Mouse (Mus musculus) G1E (cell line): ENCODE data around the gene Gimap1.

Experiments
- CTCF ChIP-seq: IDR thresholded peaks from 2 replicates; pipeline ENCODE4 v1.5.1; 2012; ENCODE audit warnings: low read depth, low read length, inconsistent platforms, mixed read lengths
- GATA1 ChIP-seq: IDR thresholded peaks from 2 replicates; pipeline ENCODE4 v1.6.1; 2012; ENCODE audit warnings: borderline replicate concordance, low read length, inconsistent platforms, mixed read lengths
- POLR2AphosphoS5 ChIP-seq: IDR thresholded peaks from 2 replicates; pipeline ENCODE4 v1.6.1; 2012; ENCODE audit warnings: low read depth, low read length, inconsistent platforms; ENCODE audit not compliant: insufficient replicate concordance

DNA sequence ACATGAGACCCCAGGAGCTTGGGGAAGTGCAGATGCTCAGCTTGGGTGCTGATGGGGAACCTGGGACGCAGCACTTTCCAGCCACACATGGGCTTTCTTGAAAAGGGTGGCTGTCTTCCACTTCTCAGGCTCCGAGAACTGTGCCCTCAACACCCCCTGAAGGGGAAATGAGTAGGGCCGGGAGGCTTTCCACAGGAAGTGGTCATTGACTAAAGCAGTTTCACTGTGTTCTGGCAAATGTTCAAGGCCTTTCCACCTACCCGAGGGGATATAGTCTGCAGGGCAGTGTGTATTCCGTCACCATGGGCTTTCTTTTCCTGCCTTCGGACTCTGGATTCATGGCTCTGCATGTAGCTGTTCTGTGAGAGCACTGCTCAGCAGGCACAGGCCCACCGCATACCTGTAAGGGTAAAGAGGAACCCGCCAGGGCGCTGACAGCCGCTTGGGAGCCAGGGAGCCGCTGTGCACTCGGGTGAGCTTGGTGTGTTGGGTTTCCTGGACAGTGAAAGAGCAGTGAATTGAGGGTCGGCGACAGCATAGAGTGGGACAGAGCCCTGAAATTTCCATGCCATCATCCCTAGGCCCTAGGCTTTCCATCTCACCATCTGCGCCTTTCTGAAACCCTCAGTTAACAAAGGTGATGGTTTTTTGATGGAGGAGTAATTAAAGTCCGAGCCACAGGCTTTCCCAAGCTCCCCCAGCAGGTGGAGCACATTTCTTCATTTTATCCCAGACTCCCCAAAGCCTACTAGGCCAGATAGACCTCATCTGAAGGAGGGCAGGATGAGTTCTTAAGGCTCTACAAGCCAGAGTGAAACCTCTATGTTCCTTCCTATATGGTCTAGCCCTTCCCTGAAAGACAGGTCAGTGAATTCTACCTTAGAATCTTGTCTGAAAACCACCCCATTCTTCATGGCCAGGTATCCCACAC lies 7.4 kb downstream of the Gimap1 start, which contains the start of gene Gimap5:
- TF ChIP-seq CTCF (no peak), POLR2AphosphoS5 (no peak), GATA1 (no peak)
